Mouse (Mus musculus): ENCODE results near the gene Pgpep1. TPM values are rescaled to one million over a fixed set of nuclear protein-coding genes. Genes with fewer than 3 reads are reported as not detected.

Gene Pgpep1
- total RNA-seq, 4 experiments from 2014 or later, result 11.2 to 17.0 (median 13.4) TPM

GRCm38 (mm10) chr8:70609368-70609848 is 50.8 kb downstream of the Pgpep1 start:
- DNase-seq (ENCODE audit: low spot score in 2 of 2), result peak in 1 of 2 experiments; percentile 82

- DNase-seq (ENCODE audit: low spot score in 2 of 2), result peak in 1 of 2 experiments; percentile 38
These were observed 51.3 kb downstream of the Pgpep1 start, which contains the start of gene Ssbp4 for GRCm38 (mm10) chr8:70608749-70609367. Gene Ssbp4, minus strand, starts transcription at chr8:70608872.

GRCm38 (mm10) chr8:70607898-70608748 is 52.1 kb downstream of the Pgpep1 start:
- DNase-seq (ENCODE audit: low spot score in 2 of 2), result peak in 1 of 2 experiments; percentile 66

GRCm38 (mm10) chr8:70607603-70607897 is 52.6 kb downstream of the Pgpep1 start:
- no peak for DNase-seq (ENCODE audit: low spot score in 2 of 2)

GRCm38 (mm10) chr8:70606780-70607602 is 53.2 kb downstream of the Pgpep1 start:
- DNase-seq (ENCODE audit: low spot score in 2 of 2), result peak in 1 of 2 experiments; percentile 28

- DNase-seq (ENCODE audit: low spot score in 2 of 2), result peak in 1 of 2 experiments; percentile 27
These were observed 54.1 kb downstream of the Pgpep1 start for GRCm38 (mm10) chr8:70605871-70606779.

GRCm38 (mm10) chr8:70604558-70604957 is 55.6 kb downstream of the Pgpep1 start:
- DNase-seq (ENCODE audit: low spot score in 2 of 2), result peak in 1 of 2 experiments; percentile 17

- DNase-seq (ENCODE audit: low spot score in 2 of 2), result peak in 1 of 2 experiments; percentile 9
These were observed 57.9 kb downstream of the Pgpep1 start for GRCm38 (mm10) chr8:70602139-70602811.

- peak in 1 of 2 experiments; percentile 86 for DNase-seq (ENCODE audit: low spot score in 2 of 2)
These were observed 58.9 kb downstream of the Pgpep1 start for GRCm38 (mm10) chr8:70601271-70601649.

GRCm38 (mm10) chr8:70600473-70601270 is 59.5 kb downstream of the Pgpep1 start:
- DNase-seq (ENCODE audit: low spot score in 2 of 2), result no peak

GRCm38 (mm10) chr8:70599507-70600290 is 60.5 kb downstream of the Pgpep1 start:
- DNase-seq (ENCODE audit: low spot score in 2 of 2), result no peak

GRCm38 (mm10) chr8:70598722-70599121 is 61.5 kb downstream of the Pgpep1 start:
- DNase-seq (ENCODE audit: low spot score in 2 of 2), result peak in 1 of 2 experiments; percentile 66

GRCm38 (mm10) chr8:70598283-70598682 is 61.9 kb downstream of the Pgpep1 start:
- DNase-seq (ENCODE audit: low spot score in 2 of 2), result peak in 1 of 2 experiments; percentile 82

- DNase-seq (ENCODE audit: low spot score in 2 of 2), result peak in 1 of 2 experiments; percentile 37
These were observed 62.5 kb downstream of the Pgpep1 start for GRCm38 (mm10) chr8:70597417-70598272.

GRCm38 (mm10) chr8:70596775-70597416 is 63.3 kb downstream of the Pgpep1 start:
- peak in 1 of 2 experiments; percentile 43 for DNase-seq (ENCODE audit: low spot score in 2 of 2)

Measured in left cerebral cortex, adult 8-10 months (tissue).